Mouse (Mus musculus) neural tube, embryonic 12.5 days (tissue): ENCODE measurements at regions not wholly inside any gene's neighbourhood (a gene's known extent, or its start where the extent isn't known, plus 50 kb on each side); places are given as distances from the start of the nearest gene placed in this dataset.
"Not testable (repeated sequence)": the region's sequence is repeated elsewhere in the genome, so short reads cannot be mapped to it uniquely, and the experiment has no call there.

Experiments
- ATAC-seq: fragments of 200-750 bp; cut with Nextera tagmentation; 2 replicates; pipeline ENCODE4 v1.8.0; 2017; ENCODE audit warnings: low read depth, mild to moderate bottlenecking, moderate TSS enrichment, moderate library complexity; ENCODE audit not compliant: low FRiP score
- H3K27ac ChIP-seq: fragments of 300-500 bp; sonication (generic); 2 replicates; pipeline ENCODE4 v1.5.1; 2016
- H3K27me3 ChIP-seq: fragments of 300-500 bp; sonication (generic); replicated peaks from 2 replicates; pipeline ENCODE4 v1.6.1; 2016; ENCODE audit warnings: mild to moderate bottlenecking
- H3K36me3 ChIP-seq: fragments of 300-500 bp; sonication (generic); 2 replicates; pipeline ENCODE4 v1.6.1; 2016; ENCODE audit warnings: mild to moderate bottlenecking
- H3K4me1 ChIP-seq: fragments of 300-500 bp; sonication (generic); 2 replicates; pipeline ENCODE4 v1.6.1; 2016
- H3K4me2 ChIP-seq: fragments of 300-500 bp; sonication (generic); replicated peaks from 2 replicates; pipeline ENCODE4 v1.6.1; 2016; ENCODE audit warnings: mild to moderate bottlenecking
- H3K4me3 ChIP-seq: fragments of 300-500 bp; sonication (generic); 2 replicates; pipeline ENCODE4 v1.5.1; 2016
- H3K9ac ChIP-seq: fragments of 300-500 bp; sonication (generic); 2 replicates; pipeline ENCODE4 v1.6.1; 2016; ENCODE audit warnings: mild to moderate bottlenecking
- H3K9me3 ChIP-seq: fragments of 300-500 bp; sonication (generic); 2 replicates; pipeline ENCODE4 v1.6.1; 2016; ENCODE audit warnings: mild to moderate bottlenecking
- WGBS: fragments of 180-500 bp; shearing (Covaris S2); methylation state at CpG from one replicate; pipeline ENCODE4 v1.1.7; 2016; 5-methylcytosine and 5-hydroxymethylcytosine counted together

- WGBS: 95% methylated on average over 4 of the region's 4 CpGs
- Histone ChIP-seq H3K4me2 (no peak overlapping the region), H3K4me3 (no peak overlapping the region), H3K9me3 (no peaks in the 10 kb centered on the region), H3K36me3 (no peaks in the 10 kb centered on the region), H3K4me1 (no peaks in the 10 kb centered on the region), H3K9ac (no peak overlapping the region), H3K27me3 (no peaks in the 10 kb centered on the region), H3K27ac (no peak overlapping the region)
- no peak for ATAC-seq
Measured at GRCm38 (mm10) chr4:67378632-67379031, 551.2 kb downstream of the Tlr4 start.

DNA sequence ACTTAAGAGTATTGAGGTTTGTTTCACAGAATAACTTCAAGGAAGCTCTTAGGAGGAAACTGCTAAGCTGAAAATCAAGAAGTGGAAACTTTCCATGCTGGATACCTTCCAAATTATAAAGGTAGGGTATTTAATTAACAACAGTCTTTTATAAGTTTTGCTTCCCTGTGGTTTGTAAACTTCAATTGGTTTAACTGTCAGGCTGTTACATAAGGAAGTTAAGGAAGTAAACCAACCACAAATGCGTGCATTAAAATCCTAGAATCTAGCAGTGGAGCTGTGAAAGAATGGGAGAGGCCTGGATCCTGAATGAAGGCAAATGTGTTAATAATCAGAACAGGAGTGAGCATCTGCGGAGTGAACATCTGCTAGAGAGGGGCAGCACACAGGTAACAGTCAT, 560.5 kb downstream of the Tlr4 start:
- Histone ChIP-seq H3K27ac (no peak overlapping the region), H3K27me3 (no peaks in the 10 kb centered on the region), H3K4me2 (no peak overlapping the region), H3K9ac (no peak overlapping the region), H3K9me3 (no peaks in the 10 kb centered on the region), H3K4me1 (no peaks in the 10 kb centered on the region), H3K4me3 (no peak overlapping the region), H3K36me3 (no peaks in the 10 kb centered on the region)
- WGBS: 89% methylated on average over 2 of the region's 2 CpGs
- ATAC-seq: no peak

GRCm38 (mm10) chr4:67402977-67403376, 575.6 kb downstream of the Tlr4 start:
- ATAC-seq: no peak
- WGBS: 89% methylated on average over 4 of the region's 4 CpGs

GRCm38 (mm10) chr4:67424064-67424463, 596.7 kb downstream of the Tlr4 start:
- H3K4me2 ChIP-seq: no peak overlapping the region
- no peak overlapping the region for H3K9ac ChIP-seq
- no peaks in the 10 kb centered on the region for H3K9me3 ChIP-seq
- H3K36me3 ChIP-seq: no peaks in the 10 kb centered on the region
- no peak overlapping the region for H3K27ac ChIP-seq
- no peaks in the 10 kb centered on the region for H3K4me1 ChIP-seq
- no peaks in the 10 kb centered on the region for H3K27me3 ChIP-seq
- no peak overlapping the region for H3K4me3 ChIP-seq
- 77% methylated on average over 1 of the region's 1 CpGs for WGBS
- ATAC-seq: no peak

More at GRCm38 (mm10) chr4:67402977-67403376, 575.6 kb downstream of the Tlr4 start:
- Histone ChIP-seq H3K27ac (no peak overlapping the region), H3K27me3 (no peaks in the 10 kb centered on the region), H3K4me1 (no peaks in the 10 kb centered on the region), H3K9me3 (no peaks in the 10 kb centered on the region), H3K4me3 (no peak overlapping the region), H3K36me3 (no peaks in the 10 kb centered on the region), H3K9ac (no peak overlapping the region), H3K4me2 (no peak overlapping the region)

- no peak overlapping the region for H3K4me3 ChIP-seq
- ATAC-seq: no peak
- no peaks in the 10 kb centered on the region for H3K4me1 ChIP-seq
- no peak overlapping the region for H3K27ac ChIP-seq
- WGBS: 87% methylated on average over 6 of the region's 6 CpGs
- H3K36me3 ChIP-seq: no peaks in the 10 kb centered on the region
- H3K9ac ChIP-seq: no peak overlapping the region
- no peaks in the 10 kb centered on the region for H3K27me3 ChIP-seq
- H3K9me3 ChIP-seq: no peaks in the 10 kb centered on the region
- no peak overlapping the region for H3K4me2 ChIP-seq
Measured at GRCm38 (mm10) chr4:67425712-67426111, 598.3 kb downstream of the Tlr4 start.

- 86% methylated on average over 3 of the region's 3 CpGs for WGBS
- Histone ChIP-seq H3K27ac (no peak overlapping the region), H3K36me3 (no peaks in the 10 kb centered on the region), H3K9ac (no peak overlapping the region), H3K27me3 (no peaks in the 10 kb centered on the region), H3K4me2 (no peak overlapping the region), H3K9me3 (no peaks in the 10 kb centered on the region), H3K4me1 (no peaks in the 10 kb centered on the region), H3K4me3 (no peak overlapping the region)
- no peak for ATAC-seq
Measured at GRCm38 (mm10) chr4:67447835-67448234, 620.5 kb downstream of the Tlr4 start.

GRCm38 (mm10) chr4:67459871-67460270, 632.5 kb downstream of the Tlr4 start:
- H3K9me3 ChIP-seq, H3K9ac ChIP-seq, H3K4me3 ChIP-seq, H3K27ac ChIP-seq, H3K4me2 ChIP-seq, H3K36me3 ChIP-seq, H3K27me3 ChIP-seq, ATAC-seq, H3K4me1 ChIP-seq: not testable (repeated sequence)
- WGBS: 96% methylated on average over 2 of the region's 2 CpGs

- no peaks in the 10 kb centered on the region for H3K27me3 ChIP-seq
- H3K36me3 ChIP-seq: no peaks in the 10 kb centered on the region
- no peak overlapping the region for H3K4me2 ChIP-seq
- ATAC-seq: no peak
- no peak overlapping the region for H3K9ac ChIP-seq
- WGBS: 64% methylated on average over 1 of the region's 1 CpGs
- no peak overlapping the region for H3K4me3 ChIP-seq
- 0 out of 2 replicates have a peak, but pooled peaks cover 3% of the 10 kb centered on the region for H3K4me1 ChIP-seq
- no peak overlapping the region for H3K27ac ChIP-seq
- H3K9me3 ChIP-seq: no peaks in the 10 kb centered on the region
Measured at GRCm38 (mm10) chr4:67473034-67473433, 645.6 kb downstream of the Tlr4 start.

- no peak overlapping the region for H3K9ac ChIP-seq
- no peak overlapping the region for H3K27ac ChIP-seq
- WGBS: 10% methylated on average over 6 of the region's 6 CpGs
- peak; percentile 93 for ATAC-seq
- no peak overlapping the region for H3K4me2 ChIP-seq
- H3K4me3 ChIP-seq: no peak overlapping the region
- H3K9me3 ChIP-seq: no peaks in the 10 kb centered on the region
- H3K27me3 ChIP-seq: no peaks in the 10 kb centered on the region
- H3K4me1 ChIP-seq: 0 out of 2 replicates have a peak, but pooled peaks cover 3% of the 10 kb centered on the region
- H3K36me3 ChIP-seq: no peaks in the 10 kb centered on the region
Measured at GRCm38 (mm10) chr4:67477264-67477845, 650.0 kb downstream of the Tlr4 start.

- Histone ChIP-seq H3K27ac (no peak overlapping the region), H3K36me3 (no peaks in the 10 kb centered on the region), H3K9me3 (no peaks in the 10 kb centered on the region), H3K4me2 (no peak overlapping the region), H3K4me1 (0 out of 2 replicates have a peak, but pooled peaks cover 3% of the 10 kb centered on the region), H3K4me3 (no peak overlapping the region), H3K9ac (no peak overlapping the region), H3K27me3 (no peaks in the 10 kb centered on the region)
- 0 out of 2 replicates have a peak, but pooled peaks have one; percentile 6 for ATAC-seq
- WGBS: 53% methylated on average over 2 of the region's 2 CpGs
Measured at GRCm38 (mm10) chr4:67478081-67478480, 650.7 kb downstream of the Tlr4 start.

DNA sequence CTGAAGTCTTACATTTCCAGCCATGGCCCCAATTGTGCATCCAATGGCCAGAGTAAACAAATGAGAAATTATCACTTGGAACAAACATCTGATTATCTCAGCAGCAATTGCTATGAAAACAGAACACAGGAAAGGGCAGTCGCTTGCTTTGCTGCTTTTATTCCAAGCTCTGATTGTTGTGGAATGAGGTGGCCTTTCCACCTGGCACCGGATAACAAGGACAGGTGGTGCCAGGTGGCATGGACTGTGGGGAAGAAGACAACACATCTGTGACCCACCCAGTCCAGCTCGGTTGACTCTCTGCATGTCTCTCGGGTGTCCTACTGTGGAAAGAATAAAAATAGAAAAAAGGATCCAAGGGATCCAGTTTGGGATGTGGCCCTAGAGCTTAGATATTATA, 694.9 kb downstream of the Tlr4 start:
- Histone ChIP-seq H3K4me3 (no peak overlapping the region), H3K9ac (no peak overlapping the region), H3K9me3 (no peaks in the 10 kb centered on the region), H3K4me1 (no peaks in the 10 kb centered on the region), H3K36me3 (no peaks in the 10 kb centered on the region), H3K4me2 (no peak overlapping the region), H3K27ac (no peak overlapping the region), H3K27me3 (no peaks in the 10 kb centered on the region)
- 90% methylated on average over 4 of the region's 4 CpGs for WGBS
- no peak for ATAC-seq

GRCm38 (mm10) chr4:67523158-67523557, 695.8 kb downstream of the Tlr4 start:
- WGBS: 77% methylated on average over 2 of the region's 2 CpGs
- ATAC-seq: no peak
- H3K4me2 ChIP-seq: no peak overlapping the region
- no peaks in the 10 kb centered on the region for H3K4me1 ChIP-seq
- H3K9ac ChIP-seq: no peak overlapping the region
- H3K27ac ChIP-seq: no peak overlapping the region
- no peak overlapping the region for H3K4me3 ChIP-seq
- no peaks in the 10 kb centered on the region for H3K9me3 ChIP-seq
- no peaks in the 10 kb centered on the region for H3K36me3 ChIP-seq
- no peaks in the 10 kb centered on the region for H3K27me3 ChIP-seq

- Histone ChIP-seq H3K9me3 (no peaks in the 10 kb centered on the region), H3K9ac (no peak overlapping the region), H3K4me3 (no peak overlapping the region), H3K4me2 (no peak overlapping the region), H3K27ac (no peak overlapping the region), H3K36me3 (no peaks in the 10 kb centered on the region), H3K4me1 (no peaks in the 10 kb centered on the region), H3K27me3 (no peaks in the 10 kb centered on the region)
- ATAC-seq: no peak
- WGBS: 80% methylated on average over 3 of the region's 3 CpGs
Measured at GRCm38 (mm10) chr4:67529586-67529985, 702.2 kb downstream of the Tlr4 start.
